Mouse (Mus musculus): ENCODE data around the gene Cyp26a1. TPM values are rescaled to one million over a fixed set of nuclear protein-coding genes. Genes with fewer than 3 reads are reported as not detected.

Cyp26a1 gene
- total RNA-seq (2021) = under 1 TPM; 0.13 to 0.41 TPM
- long read RNA-seq, experiment 1 = 0 reads
- long read RNA-seq, experiment 2 = 0 reads

- intact Hi-C loops (cut with DNase I; ENCODE audit: low total_unique reads) = no loop called here
- DNase-seq = no peak
These were observed at the start of gene Cyp26a1 for GRCm38 (mm10) chr19:37697651-37698272. Cyp26a1 (plus strand) TSS chr19:37697798.

- DNase-seq = no peak
- intact Hi-C loops (cut with DNase I; ENCODE audit: low total_unique reads) = no loop called here
These were observed 49.6 kb upstream of the Cyp26a1 start for GRCm38 (mm10) chr19:37647994-37648393.

DNA sequence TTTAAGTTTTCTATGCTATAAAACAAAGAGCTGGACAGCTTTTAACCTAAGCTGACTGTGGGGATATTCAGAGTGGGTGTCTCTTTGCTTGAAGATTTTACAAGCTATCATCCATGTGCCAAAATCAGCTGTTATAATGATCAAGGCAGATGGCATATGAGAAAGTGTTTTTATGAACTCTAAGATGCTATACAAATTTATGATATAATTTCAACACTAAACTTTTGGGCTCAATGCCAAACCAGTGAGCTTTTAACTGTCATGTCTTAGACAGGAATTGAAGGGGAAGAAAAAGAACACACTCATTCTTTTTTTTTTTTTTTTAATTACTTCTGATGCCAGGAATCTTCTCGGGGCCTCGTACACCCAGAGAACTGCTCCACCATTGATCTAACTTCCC lies 47.1 kb upstream of the Cyp26a1 start:
- intact Hi-C loops (cut with DNase I; ENCODE audit: low total_unique reads) = no loop called here
- DNase-seq = no peak

DNA sequence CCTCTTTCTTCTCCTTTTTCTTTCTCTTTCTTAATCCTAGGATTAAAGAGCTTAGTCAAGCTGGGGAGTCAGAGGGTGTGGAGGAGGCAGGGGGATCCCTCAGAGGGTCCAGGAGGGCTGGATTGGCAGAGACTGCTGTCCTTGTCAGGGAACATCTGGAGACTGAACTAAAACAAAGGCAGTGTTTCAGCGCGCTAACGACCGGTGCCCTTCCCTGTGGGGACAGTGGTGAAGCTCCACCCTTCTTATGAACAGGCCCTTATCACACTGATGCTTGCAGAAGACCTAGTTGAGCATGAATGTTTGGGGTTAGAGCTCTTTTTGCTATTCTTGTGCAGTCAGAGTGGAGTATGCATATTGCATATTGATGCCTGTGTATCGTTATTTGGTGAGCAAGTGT lies 43.6 kb upstream of the Cyp26a1 start:
- intact Hi-C loops (cut with DNase I; ENCODE audit: low total_unique reads) = no loop called here

GRCm38 (mm10) chr19:37656441-37656840 lies 41.2 kb upstream of the Cyp26a1 start:
- intact Hi-C loops (cut with DNase I; ENCODE audit: low total_unique reads) = no loop called here
- DNase-seq = no peak

More for the DNA sequence above, 43.6 kb upstream of the Cyp26a1 start:
- DNase-seq = no peak

DNA sequence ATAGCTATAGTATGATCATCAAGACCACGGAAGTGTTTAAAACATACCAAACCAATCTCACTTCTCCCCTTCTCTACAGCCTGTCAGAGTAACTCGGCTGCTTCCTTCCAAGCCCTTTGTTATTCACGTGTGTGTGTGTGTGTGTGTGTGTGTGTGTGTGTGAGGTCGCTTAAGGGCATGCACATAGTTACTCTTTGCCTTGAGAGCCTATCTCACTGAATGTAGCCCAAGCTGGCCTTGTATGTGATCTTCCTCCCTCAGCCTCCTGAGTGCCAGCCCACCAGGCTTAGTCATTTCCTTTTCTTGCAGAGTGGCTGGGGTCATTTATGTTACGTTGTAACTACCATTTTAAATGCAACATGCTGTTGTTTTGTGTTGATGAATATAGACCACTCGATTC lies 32.3 kb upstream of the Cyp26a1 start:
- DNase-seq = no peak
- intact Hi-C loops (cut with DNase I; ENCODE audit: low total_unique reads) = no loop called here

GRCm38 (mm10) chr19:37667855-37668594 lies 29.6 kb upstream of the Cyp26a1 start:
- intact Hi-C loops (cut with DNase I; ENCODE audit: low total_unique reads) = no loop called here
- DNase-seq = no peak

GRCm38 (mm10) chr19:37668657-37669056 lies 28.9 kb upstream of the Cyp26a1 start:
- intact Hi-C loops (cut with DNase I; ENCODE audit: low total_unique reads) = no loop called here

GRCm38 (mm10) chr19:37669486-37669885 lies 28.1 kb upstream of the Cyp26a1 start:
- DNase-seq = no peak
- intact Hi-C loops (cut with DNase I; ENCODE audit: low total_unique reads) = no loop called here

More at GRCm38 (mm10) chr19:37668657-37669056, 28.9 kb upstream of the Cyp26a1 start:
- DNase-seq = no peak

DNA sequence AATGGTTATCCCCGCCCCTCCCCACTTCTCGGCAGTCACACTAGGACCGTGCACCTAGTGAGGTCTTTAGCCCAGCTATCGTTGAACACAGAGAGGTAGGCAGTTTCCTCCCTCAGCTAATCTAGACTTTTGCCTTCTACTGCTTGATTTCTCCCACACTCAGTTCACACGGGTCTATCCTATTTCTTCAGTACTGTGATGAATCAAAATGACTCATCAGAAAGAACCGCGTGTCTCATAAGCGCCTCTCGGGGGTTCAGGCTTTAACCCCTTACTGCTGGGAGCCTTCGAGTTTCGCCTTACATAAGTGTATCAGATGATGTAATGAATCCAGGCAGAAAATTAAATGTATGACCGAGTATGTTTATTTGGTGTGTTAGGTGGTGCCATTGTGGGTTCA lies 24.2 kb upstream of the Cyp26a1 start:
- no peak for DNase-seq
- intact Hi-C loops (cut with DNase I; ENCODE audit: low total_unique reads) = no loop called here

DNA sequence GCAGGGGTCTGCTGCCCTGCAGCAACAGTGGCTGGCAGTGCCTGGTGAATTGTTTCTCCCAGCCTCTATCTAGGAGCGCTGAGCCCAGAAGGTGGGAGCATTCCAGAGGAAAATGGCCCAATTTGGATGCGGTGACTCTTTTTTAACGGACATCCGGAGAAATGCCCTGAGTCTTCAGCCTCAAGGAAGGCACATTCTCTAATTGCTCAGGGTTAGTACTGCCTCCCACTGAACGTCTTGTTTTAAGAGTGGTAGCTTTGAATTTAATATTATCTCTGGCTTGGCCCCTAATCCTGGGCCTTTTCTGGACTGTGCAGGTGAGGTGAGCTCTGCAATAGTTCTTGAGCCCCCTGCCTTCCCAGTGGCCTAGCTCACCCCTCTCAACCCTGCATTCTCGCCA lies 12.3 kb upstream of the Cyp26a1 start, which contains the start of gene Cyp26c1:
TSS of gene Cyp26c1 (plus strand) at position 301 of the 400 bp plus-strand sequence.
- intact Hi-C loops (cut with DNase I; ENCODE audit: low total_unique reads) = no loop called here

DNA sequence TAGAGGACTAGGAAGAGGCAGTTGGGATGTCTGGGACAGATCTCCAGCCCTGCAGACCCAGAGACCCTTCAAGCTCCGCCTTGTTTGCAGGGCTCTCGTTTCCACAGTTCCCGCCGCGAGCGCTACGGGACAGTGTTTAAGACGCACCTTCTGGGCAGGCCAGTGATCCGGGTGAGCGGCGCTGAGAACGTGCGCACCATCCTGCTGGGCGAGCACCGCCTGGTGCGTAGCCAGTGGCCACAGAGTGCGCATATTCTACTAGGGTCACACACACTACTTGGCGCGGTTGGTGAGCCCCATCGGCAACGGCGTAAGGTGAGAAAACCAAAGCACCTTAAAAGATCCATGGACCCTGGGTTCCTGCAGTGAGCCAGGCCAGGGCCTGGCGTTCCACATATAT lies 11.3 kb upstream of the Cyp26a1 start:
- intact Hi-C loops (cut with DNase I; ENCODE audit: low total_unique reads) = no loop called here
- no peak for DNase-seq

More for the DNA sequence above, 12.3 kb upstream of the Cyp26a1 start, which contains the start of gene Cyp26c1:
- no peak for DNase-seq

DNA sequence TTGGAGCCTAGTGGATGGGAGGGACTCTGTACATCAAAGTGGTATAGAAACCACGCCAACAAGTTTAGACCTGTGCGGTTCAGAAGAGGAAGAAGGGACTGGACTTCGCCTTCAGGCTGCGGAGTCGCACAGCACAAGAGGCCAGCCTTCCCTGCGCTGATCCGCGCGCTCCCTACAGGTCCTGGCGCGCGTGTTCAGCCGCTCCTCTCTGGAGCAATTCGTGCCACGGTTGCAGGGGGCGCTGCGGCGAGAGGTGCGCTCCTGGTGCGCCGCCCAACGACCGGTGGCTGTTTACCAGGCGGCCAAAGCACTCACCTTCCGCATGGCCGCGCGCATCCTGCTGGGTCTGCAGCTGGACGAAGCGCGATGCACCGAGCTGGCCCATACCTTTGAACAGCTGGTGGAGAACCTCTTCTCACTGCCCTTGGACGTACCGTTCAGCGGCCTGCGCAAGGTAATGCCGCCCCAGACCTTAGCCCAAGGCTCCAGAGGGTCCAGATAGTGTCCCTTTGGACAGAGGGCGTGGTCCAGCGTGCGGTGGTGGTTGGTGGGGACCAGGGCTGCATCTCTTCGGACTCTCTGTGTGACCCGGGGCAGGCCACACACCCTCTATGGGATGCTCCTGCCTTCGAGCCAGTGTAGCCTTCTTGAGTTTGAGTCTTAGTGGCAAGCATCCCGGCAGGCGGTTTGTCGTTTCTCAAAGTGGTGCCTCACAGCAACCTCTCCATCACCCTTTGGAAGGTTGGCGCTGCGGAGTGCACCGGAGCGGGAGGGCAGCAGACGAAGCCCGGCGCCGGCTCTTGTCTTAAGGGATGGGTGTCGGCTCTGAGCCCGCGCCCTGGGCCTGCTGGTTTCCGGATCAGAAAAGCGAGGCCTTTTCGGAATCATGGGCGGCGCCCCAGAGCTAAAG lies 10.4 kb upstream of the Cyp26a1 start:
- intact Hi-C loops (cut with DNase I; ENCODE audit: low total_unique reads) = no loop called here
- no peak for DNase-seq

- DNase-seq = no peak
- intact Hi-C loops (cut with DNase I; ENCODE audit: low total_unique reads) = no loop called here
These were observed 8.1 kb upstream of the Cyp26a1 start for GRCm38 (mm10) chr19:37689478-37689877.

DNA sequence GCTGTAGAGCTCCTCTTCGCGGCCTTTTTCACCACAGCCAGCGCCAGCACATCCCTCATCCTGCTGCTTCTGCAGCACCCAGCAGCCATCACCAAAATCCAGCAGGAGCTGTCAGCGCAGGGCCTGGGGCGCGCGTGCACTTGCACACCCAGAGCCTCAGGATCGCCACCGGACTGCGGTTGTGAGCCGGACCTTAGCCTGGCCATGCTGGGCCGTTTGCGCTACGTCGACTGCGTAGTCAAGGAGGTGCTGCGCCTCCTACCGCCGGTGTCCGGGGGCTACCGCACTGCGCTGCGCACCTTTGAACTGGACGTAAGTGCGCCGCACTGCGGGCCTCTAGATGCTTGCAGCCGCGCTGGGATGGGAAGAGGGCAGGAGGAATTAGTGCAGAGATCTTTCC lies 6.9 kb upstream of the Cyp26a1 start:
- intact Hi-C loops (cut with DNase I; ENCODE audit: low total_unique reads) = no loop called here
- DNase-seq = no peak

- no peak for DNase-seq
- intact Hi-C loops (cut with DNase I; ENCODE audit: low total_unique reads) = no loop called here
These were observed 4.7 kb upstream of the Cyp26a1 start for GRCm38 (mm10) chr19:37692879-37693278.

DNA sequence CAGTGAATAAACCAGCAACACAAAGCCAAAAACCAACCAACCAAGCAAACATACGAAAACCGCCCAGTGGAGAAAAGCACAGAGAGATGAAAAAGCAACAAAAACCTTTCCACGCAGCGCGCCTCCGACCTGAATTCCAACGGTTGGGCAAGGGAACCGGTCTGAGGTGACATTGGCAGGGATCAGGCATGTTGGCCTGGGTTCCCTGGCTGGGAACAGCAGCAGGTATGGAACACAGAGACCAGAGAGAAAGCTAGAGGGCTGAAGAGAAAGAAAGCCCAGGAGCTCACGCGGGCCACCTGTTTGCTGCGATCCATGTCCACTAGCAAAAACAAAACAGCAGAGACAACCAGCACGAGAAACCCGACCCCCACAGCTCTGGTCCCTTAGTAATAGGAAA lies 2.5 kb upstream of the Cyp26a1 start:
- DNase-seq = no peak
- intact Hi-C loops (cut with DNase I; ENCODE audit: low total_unique reads) = no loop called here

DNA sequence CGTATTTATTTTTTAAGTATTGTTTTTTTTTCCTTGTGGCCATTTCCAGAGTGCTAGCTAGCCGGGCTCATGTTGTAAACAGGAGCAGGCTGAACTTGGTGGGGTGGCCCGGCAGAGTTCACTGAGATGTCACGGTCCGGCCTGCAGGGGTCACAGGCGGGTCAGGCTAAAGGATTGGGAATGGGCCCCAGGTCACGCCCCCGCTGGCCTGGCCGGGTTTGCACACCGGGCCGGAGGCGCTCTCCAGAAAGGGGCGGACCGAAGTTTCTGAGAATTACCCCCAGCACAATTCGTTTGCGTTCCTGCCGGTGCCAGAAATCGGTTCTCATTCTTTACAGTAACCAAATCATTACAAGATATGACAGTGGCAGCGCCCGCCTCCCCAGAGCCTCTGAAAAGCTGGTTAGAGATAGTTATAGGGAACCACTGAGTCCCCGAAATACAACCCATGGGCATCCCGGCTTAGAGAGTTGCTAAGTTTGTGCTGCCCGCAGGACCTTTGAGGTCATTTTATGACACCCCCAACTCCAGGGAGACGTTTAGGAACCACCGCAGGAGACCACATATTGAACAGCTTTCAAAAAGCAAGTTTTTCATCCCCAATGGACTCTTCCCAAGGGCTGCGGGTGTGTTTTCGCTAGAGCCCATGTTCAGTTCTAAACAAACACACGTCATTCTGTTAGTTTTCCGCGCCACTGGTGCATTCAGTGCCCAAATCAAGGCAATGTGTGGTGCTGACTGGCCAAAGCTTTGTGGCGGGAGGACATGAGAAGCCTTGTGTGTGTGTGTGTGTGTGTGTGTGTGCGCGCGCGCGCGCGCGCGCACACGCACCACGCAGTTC lies 1.6 kb upstream of the Cyp26a1 start:
- intact Hi-C loops (cut with DNase I; ENCODE audit: low total_unique reads) = no loop called here
- DNase-seq = no peak
